Mouse (Mus musculus) heart, embryonic 13.5 days (tissue): ENCODE data around the gene Olfr1427. TPM values are rescaled to one million over a fixed set of nuclear protein-coding genes. Genes with fewer than 3 reads are reported as not detected.
"Not testable (repeated sequence)": the region's sequence is repeated elsewhere in the genome, so short reads cannot be mapped to it uniquely, and the experiment has no call there.

Experiments used
- ATAC-seq: fragments of 200-750 bp; cut with Nextera tagmentation; 2 replicates; pipeline ENCODE4 v1.8.0; 2017; ENCODE audit warnings: moderate TSS enrichment; ENCODE audit not compliant: insufficient number of reproducible peaks, low FRiP score, low TSS enrichment; ENCODE audit errors: extremely low read depth
- H3K27ac ChIP-seq: fragments of 300-500 bp; sonication (generic); replicated peaks from 2 replicates; pipeline ENCODE4 v1.5.1; 2015; ENCODE audit warnings: moderate library complexity, mild to moderate bottlenecking, inconsistent platforms
- H3K27me3 ChIP-seq: fragments of 300-500 bp; sonication (generic); replicated peaks from 2 replicates; pipeline ENCODE4 v1.6.1; 2015; ENCODE audit warnings: mild to moderate bottlenecking, inconsistent platforms
- H3K36me3 ChIP-seq: fragments of 300-500 bp; sonication (generic); 2 replicates; pipeline ENCODE4 v1.6.1; 2015; ENCODE audit warnings: mild to moderate bottlenecking, inconsistent platforms
- H3K4me1 ChIP-seq: fragments of 300-500 bp; sonication (generic); 2 replicates; pipeline ENCODE4 v1.6.1; 2015; ENCODE audit warnings: inconsistent platforms
- H3K4me2 ChIP-seq: fragments of 300-500 bp; sonication (generic); 2 replicates; pipeline ENCODE4 v1.6.1; 2015; ENCODE audit warnings: inconsistent platforms, mild to moderate bottlenecking, moderate library complexity
- H3K4me3 ChIP-seq: fragments of 300-500 bp; sonication (generic); 2 replicates; pipeline ENCODE4 v1.5.1; 2015; ENCODE audit warnings: moderate library complexity, mild to moderate bottlenecking, inconsistent platforms
- H3K9ac ChIP-seq: fragments of 300-500 bp; sonication (generic); 2 replicates; pipeline ENCODE4 v1.6.1; 2015; ENCODE audit warnings: inconsistent platforms, mild to moderate bottlenecking, moderate library complexity
- H3K9me3 ChIP-seq: fragments of 300-500 bp; sonication (generic); 2 replicates; pipeline ENCODE4 v1.6.1; 2016; ENCODE audit warnings: inconsistent platforms
- WGBS: fragments of 180-500 bp; shearing (Covaris S2); methylation state at CpG from one replicate; pipeline ENCODE4 v1.1.7; 2015; ENCODE audit warnings: mixed read lengths; 5-methylcytosine and 5-hydroxymethylcytosine counted together
- polyA plus RNA-seq: library from polyadenylated mRNA; unstranded; fragments of >200 nt; fragmentation: Nextera tagmentation; extraction: Ambion mirVana; gene quantifications from 2 replicates; pipeline ENCODE4 v1.2.1, GENCODE M21; 2015

Olfr1427 gene
- polyA plus RNA-seq = not detected in 2 replicates

DNA sequence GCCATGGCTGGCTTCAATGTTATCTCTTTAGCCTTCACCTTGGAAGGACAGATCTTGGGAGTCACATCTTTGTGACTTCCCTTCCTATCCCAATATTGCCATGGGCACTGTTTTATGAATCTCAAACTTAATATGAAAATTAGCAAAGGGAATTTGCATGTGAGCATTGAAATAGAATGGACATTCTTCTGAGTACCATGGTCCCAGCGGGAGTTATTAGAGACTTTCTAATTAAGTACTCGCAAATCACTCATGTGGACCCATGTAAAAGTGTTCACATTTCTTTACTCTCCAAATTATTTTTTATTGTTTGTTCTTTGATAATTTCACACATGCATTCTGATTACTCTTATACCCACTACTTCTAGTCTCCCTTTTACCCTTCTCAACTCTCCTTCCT lies at the start of gene Olfr1427:
Gene Olfr1427 (minus strand): TSS at position 101 of the 400 bp plus-strand sequence.
- H3K9me3 ChIP-seq = no peaks in the 10 kb centered on the region
- WGBS = 92% methylated on average over 2 of the region's 2 CpGs
- no peak within 1 kb of the TSS for H3K27ac ChIP-seq
- no peak within 1 kb of the TSS for H3K9ac ChIP-seq
- no peak within 1 kb of the TSS for H3K4me2 ChIP-seq
- no peaks in the 10 kb centered on the region for H3K27me3 ChIP-seq
- no peaks in the 10 kb centered on the region for H3K36me3 ChIP-seq
- H3K4me3 ChIP-seq = no peak within 1 kb of the TSS
- ATAC-seq = no peak
- no peaks in the 10 kb centered on the region for H3K4me1 ChIP-seq

DNA sequence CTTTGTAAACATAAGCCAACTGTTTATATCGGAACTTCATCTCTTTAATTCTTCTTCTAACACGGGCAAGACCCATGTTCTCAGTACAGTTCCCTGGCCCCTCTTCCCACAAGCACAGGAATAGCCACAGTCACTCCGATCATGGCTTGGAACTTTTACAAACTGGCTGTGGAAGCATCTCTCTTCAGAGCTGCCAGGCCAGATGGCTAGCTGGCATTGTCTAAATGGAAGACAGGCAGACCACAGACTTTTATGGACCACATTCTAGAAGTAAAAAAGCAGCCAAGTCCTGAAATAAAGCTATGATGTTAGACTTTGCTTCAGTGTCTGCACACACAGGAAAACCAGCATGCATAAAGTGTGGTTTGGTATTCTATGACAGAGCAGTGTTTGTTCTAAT lies 42.3 kb upstream of the Olfr1427 start:
- WGBS = 74% methylated on average over 3 of the region's 3 CpGs
- Histone ChIP-seq H3K9ac (no peak overlapping the region), H3K4me1 (no peaks in the 10 kb centered on the region), H3K4me3 (no peak overlapping the region), H3K36me3 (no peaks in the 10 kb centered on the region), H3K27ac (no peak overlapping the region), H3K4me2 (no peak overlapping the region), H3K9me3 (no peaks in the 10 kb centered on the region), H3K27me3 (no peaks in the 10 kb centered on the region)
- no peak for ATAC-seq

DNA sequence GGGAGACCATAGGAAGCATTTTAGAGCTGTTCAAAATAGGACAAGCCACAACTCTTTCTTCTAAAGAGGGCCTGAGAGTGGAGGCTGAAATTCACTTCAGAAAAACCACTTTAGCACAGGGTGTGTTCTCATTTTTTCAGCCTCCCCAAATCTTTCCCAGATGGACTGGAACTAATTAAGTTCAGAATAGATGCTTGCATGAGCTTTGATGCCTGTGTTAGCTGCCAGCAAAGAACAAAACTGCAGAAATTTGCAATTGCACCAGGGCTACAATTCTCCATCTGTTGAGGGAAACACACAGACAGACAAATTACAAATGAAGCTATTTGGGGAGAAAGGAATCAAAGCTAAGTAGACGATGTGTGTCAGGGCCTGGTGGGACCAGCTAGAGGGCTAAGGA lies 40.2 kb upstream of the Olfr1427 start:
- no peak overlapping the region for H3K4me2 ChIP-seq
- H3K4me3 ChIP-seq = no peak overlapping the region
- no peaks in the 10 kb centered on the region for H3K36me3 ChIP-seq
- no peaks in the 10 kb centered on the region for H3K9me3 ChIP-seq
- WGBS = 75% methylated on average over 1 of the region's 1 CpGs
- H3K27ac ChIP-seq = no peak overlapping the region
- no peak overlapping the region for H3K9ac ChIP-seq
- H3K4me1 ChIP-seq = no peaks in the 10 kb centered on the region
- no peak for ATAC-seq
- no peaks in the 10 kb centered on the region for H3K27me3 ChIP-seq

DNA sequence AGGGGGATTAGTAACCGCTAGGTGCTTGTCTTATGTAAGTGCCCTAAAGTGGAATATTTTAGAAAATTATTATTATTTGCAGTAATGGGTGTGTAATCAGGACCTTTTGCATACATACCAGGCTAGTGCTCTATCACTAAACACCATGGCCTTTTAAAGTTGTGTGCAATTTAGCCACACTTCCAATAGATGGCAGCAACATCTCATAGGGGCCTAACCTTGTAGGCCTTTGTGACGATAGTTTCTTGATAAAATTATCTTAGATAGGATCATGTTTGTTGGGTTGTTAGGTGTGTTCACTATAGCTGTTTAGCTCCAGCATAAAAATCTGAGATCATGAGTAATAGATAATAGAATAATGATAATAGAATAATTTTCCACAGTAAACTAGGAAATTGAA lies 31.2 kb upstream of the Olfr1427 start:
- no peak overlapping the region for H3K27ac ChIP-seq
- ATAC-seq = no peak
- no peaks in the 10 kb centered on the region for H3K27me3 ChIP-seq
- H3K4me2 ChIP-seq = no peak overlapping the region
- no peaks in the 10 kb centered on the region for H3K9me3 ChIP-seq
- H3K9ac ChIP-seq = no peak overlapping the region
- no peaks in the 10 kb centered on the region for H3K4me1 ChIP-seq
- no peak overlapping the region for H3K4me3 ChIP-seq
- 21% methylated on average over 2 of the region's 2 CpGs for WGBS
- no peaks in the 10 kb centered on the region for H3K36me3 ChIP-seq

DNA sequence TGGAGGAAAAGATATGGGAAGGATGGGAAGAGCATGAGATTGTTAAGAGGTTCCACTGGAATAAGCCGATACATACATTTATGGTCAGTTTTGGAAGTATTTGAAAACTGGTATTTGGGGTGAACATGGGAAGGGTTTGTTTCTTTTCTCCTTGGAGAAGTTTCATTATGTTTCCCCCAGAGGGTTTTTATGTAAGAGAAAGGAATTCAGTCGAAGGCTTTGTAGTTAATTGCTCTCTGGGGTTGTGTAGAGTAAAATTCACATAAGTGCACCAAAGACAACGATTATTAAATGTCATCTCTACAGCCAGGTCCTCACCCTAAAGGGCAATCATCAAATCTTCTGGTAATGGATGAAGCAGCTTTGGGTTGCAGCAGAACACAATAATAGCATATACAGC lies 20.0 kb upstream of the Olfr1427 start, which contains the start of gene Olfr76:
Gene Olfr76 (minus strand): TSS at position 101 of the 400 bp plus-strand sequence.
- Histone ChIP-seq H3K27ac (no peak within 1 kb of the TSS), H3K27me3 (no peaks in the 10 kb centered on the region), H3K4me3 (no peak within 1 kb of the TSS), H3K4me1 (no peaks in the 10 kb centered on the region), H3K9ac (no peak within 1 kb of the TSS), H3K9me3 (no peaks in the 10 kb centered on the region), H3K4me2 (no peak within 1 kb of the TSS), H3K36me3 (no peaks in the 10 kb centered on the region)
- WGBS = 72% methylated on average over 3 of the region's 3 CpGs
- no peak for ATAC-seq

DNA sequence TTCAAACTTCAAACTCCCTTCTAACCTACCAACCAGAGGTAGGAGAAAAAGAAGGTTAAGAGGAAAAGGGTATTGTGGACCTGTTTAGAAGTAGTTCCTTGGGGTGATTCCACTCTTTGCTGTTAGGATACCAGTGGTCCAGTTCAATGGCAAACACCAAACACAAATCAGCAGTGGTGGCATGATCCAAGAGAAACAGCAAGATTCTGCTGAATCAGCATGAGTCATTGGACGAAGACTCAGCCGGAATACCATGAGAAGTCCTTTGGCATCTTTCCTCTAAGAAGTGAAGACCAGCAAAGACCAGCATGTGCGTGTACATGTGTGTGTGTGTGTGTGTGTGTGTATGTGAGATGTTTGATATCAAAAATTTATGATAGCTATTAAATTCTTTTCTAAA lies 13.3 kb upstream of the Olfr1427 start:
- no peaks in the 10 kb centered on the region for H3K27me3 ChIP-seq
- WGBS = 71% methylated on average over 3 of the region's 3 CpGs
- no peaks in the 10 kb centered on the region for H3K36me3 ChIP-seq
- H3K9me3 ChIP-seq = no peaks in the 10 kb centered on the region
- no peak overlapping the region for H3K9ac ChIP-seq
- no peak for ATAC-seq
- no peak overlapping the region for H3K4me2 ChIP-seq
- H3K4me1 ChIP-seq = no peaks in the 10 kb centered on the region
- no peak overlapping the region for H3K27ac ChIP-seq
- no peak overlapping the region for H3K4me3 ChIP-seq

DNA sequence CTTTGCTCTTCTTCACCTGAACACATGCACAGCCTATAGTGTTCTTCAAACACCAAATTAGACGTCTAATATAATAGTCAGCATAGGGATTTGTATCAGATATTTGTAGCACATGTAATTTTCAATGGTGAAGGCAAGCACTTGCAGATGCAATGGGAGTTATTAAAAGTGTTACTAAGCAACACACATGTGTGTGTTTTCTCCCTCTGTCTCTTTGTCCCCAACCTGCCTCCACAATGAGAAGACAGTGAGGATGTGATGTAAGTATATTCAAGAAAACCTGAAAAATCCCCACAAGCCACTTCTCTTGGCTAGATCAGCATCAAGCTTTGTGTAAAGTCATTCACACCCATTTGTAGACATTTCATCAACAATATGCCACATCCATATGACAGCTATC lies 12.7 kb upstream of the Olfr1427 start, which contains the start of gene Olfr1428:
Gene Olfr1428 (minus strand): TSS at position 101 of the 400 bp plus-strand sequence.
- Histone ChIP-seq H3K4me3 (no peak within 1 kb of the TSS), H3K36me3 (no peaks in the 10 kb centered on the region), H3K9ac (no peak within 1 kb of the TSS), H3K4me2 (no peak within 1 kb of the TSS), H3K9me3 (no peaks in the 10 kb centered on the region), H3K27me3 (no peaks in the 10 kb centered on the region), H3K27ac (no peak within 1 kb of the TSS), H3K4me1 (no peaks in the 10 kb centered on the region)
- 49% methylated on average over 1 of the region's 1 CpGs for WGBS
- ATAC-seq = no peak

DNA sequence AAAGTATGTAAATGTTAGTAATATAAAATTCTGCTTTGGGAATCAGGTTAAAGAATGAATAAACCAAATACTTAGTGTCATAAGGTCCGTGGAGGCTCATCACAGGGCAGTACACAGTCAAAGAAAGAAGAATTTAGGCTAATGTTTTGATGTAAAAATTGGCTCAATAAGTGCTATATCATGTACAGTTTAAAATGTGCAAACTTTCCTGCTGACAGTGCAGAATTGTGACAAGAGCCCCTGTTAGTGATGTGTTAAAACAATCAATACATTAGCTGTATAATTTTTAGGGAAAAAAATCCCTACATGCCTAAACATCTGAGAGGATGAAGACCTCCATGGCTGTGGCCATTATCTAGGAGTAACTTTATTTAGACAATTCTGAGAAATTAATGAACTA lies 10.7 kb upstream of the Olfr1427 start:
- no peak overlapping the region for H3K4me2 ChIP-seq
- H3K9me3 ChIP-seq = no peaks in the 10 kb centered on the region
- no peak overlapping the region for H3K9ac ChIP-seq
- no peaks in the 10 kb centered on the region for H3K27me3 ChIP-seq
- no peak for ATAC-seq
- H3K4me1 ChIP-seq = no peaks in the 10 kb centered on the region
- 54% methylated on average over 1 of the region's 1 CpGs for WGBS
- H3K36me3 ChIP-seq = no peaks in the 10 kb centered on the region
- no peak overlapping the region for H3K4me3 ChIP-seq
- no peak overlapping the region for H3K27ac ChIP-seq

DNA sequence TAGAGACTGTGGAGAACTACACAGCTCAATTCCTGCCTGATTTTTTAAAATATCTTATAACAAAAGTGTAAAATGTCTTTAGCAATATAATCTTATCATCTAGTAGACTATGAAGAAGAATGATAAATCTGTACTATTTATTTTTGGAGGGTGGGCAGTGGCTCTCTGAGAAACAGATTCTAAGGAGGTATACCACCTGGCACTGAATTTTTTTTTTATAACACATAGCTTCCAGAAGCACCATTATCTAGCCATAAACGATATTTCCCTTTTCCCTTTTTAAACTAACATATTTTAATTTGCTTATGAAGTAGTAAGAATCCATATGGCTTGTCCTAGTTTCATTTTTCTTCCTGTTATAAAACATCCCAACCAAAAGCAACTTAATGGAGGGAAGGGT lies 1.4 kb upstream of the Olfr1427 start:
- Histone ChIP-seq H3K36me3 (no peaks in the 10 kb centered on the region), H3K9ac (no peak overlapping the region), H3K4me1 (no peaks in the 10 kb centered on the region), H3K4me3 (no peak overlapping the region), H3K27me3 (no peaks in the 10 kb centered on the region), H3K9me3 (no peaks in the 10 kb centered on the region), H3K4me2 (no peak overlapping the region), H3K27ac (no peak overlapping the region)
- WGBS = 39% methylated on average over 1 of the region's 1 CpGs
- no peak for ATAC-seq

DNA sequence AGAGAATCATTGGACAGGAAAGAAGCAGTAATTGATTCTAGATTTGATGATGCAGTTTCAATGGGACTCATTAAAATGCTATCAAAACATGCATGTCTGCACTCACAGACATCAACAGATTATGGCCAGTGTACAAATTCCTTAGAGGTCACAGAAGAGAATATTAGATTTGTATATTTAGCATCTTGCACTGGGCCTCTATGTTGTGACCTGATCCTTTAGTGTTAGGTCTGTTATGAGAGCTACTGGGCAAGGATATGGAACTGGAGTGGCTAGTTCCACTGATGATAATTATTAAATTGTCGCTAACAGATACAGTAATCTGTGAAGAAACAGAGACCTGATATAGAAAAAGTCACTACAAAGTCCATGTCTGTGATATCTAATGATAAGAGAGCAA lies 11.2 kb downstream of the Olfr1427 start, which contains the start of gene Olfr1426:
Gene Olfr1426 (minus strand): TSS at position 101 of the 400 bp plus-strand sequence.
- no peaks in the 10 kb centered on the region for H3K27me3 ChIP-seq
- no peaks in the 10 kb centered on the region for H3K9me3 ChIP-seq
- no peaks in the 10 kb centered on the region for H3K4me1 ChIP-seq
- ATAC-seq = no peak
- H3K36me3 ChIP-seq = no peaks in the 10 kb centered on the region
- H3K27ac ChIP-seq = no peak within 1 kb of the TSS
- WGBS = 68% methylated on average over 1 of the region's 1 CpGs
- H3K4me3 ChIP-seq = no peak within 1 kb of the TSS
- no peak within 1 kb of the TSS for H3K4me2 ChIP-seq
- no peak within 1 kb of the TSS for H3K9ac ChIP-seq

DNA sequence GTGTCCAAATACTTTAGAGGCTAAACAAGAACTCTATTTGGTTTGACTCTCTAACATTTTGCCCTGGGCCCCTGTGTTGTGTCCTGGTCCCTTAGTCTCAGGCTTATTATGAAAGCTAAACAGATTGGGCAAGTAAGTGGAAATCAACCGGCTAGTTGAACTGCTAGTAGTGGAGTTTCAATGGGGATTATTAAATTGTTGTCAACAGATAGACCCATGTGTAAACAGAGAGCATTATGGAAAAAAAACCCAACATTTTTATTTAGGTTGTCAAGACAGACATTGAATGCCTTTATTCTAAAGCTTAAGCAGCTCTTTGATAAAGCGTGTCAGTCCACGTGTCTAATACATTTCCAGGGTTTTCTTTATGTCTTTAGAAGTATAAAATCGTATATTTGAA lies 25.5 kb downstream of the Olfr1427 start, which contains the start of gene Olfr1425:
Gene Olfr1425 (minus strand): TSS at position 101 of the 400 bp plus-strand sequence.
- H3K4me3 ChIP-seq, H3K27ac ChIP-seq, H3K4me1 ChIP-seq, H3K36me3 ChIP-seq, H3K27me3 ChIP-seq, H3K9me3 ChIP-seq, H3K4me2 ChIP-seq, H3K9ac ChIP-seq, ATAC-seq: not testable (repeated sequence)
- WGBS = 73% methylated on average over 4 of the region's 4 CpGs

DNA sequence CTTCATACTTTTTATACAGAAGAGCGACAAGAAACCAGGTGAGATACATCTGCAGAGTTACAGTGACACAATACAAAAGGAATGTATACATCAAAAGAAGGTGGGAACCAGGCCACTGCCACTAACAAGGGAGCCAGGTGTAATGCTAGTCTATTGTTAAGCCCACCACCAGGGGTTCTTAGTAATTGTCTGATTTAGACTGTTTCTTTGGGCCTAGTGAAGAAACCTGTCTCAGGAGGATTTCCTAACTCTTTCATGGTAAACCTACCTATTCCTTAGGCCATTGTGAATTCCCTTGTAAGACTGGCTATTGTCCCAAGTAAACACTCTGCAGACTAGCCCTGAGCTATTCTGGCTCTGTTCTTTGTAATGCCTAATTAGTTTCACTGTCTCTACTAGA lies 33.6 kb downstream of the Olfr1427 start:
- H3K27ac ChIP-seq, H3K4me3 ChIP-seq, H3K4me1 ChIP-seq, H3K9ac ChIP-seq, H3K36me3 ChIP-seq, H3K4me2 ChIP-seq, H3K27me3 ChIP-seq, ATAC-seq, H3K9me3 ChIP-seq: not testable (repeated sequence)
- WGBS = 68% methylated on average over 1 of the region's 1 CpGs
